ENCODE assay signal across 8 mouse cellular contexts in genomic region chr1:164275455-164275954, GRCm38 (mm10). TPM values are rescaled to one million over a fixed set of nuclear protein-coding genes. Genes with fewer than 3 reads are reported as not detected.
A peak's percentile ranks its signal among the peaks of the same experiment; 100 is the strongest.
DNase-seq lines count a peak whose midpoint lies in the region; ATAC-seq and TF ChIP-seq lines count a peak whose summit lies in the region.

Gene Ccdc181 (plus strand): TSS chr1:164275585.

- TF ChIP-seq POLR2A in CH12.LX (IDR thresholded peaks at IDR 0.05; ENCODE audit: low read depth, low read length), result peak; percentile 71
- TF ChIP-seq POLR2A in testis, adult 2 months (IDR thresholded peaks at IDR 0.05; ENCODE audit: control insufficient read depth, low read depth, low read length), result peak; percentile 81

- no peaks in the 10 kb centered on the region for H3K9me3 ChIP-seq in CH12.LX (replicated peaks; ENCODE audit: low read length)
- H3K9me3 ChIP-seq in forebrain, embryonic 11.5 days (ENCODE audit: control insufficient read depth, low read length), result no peaks in the 10 kb centered on the region
- no peaks in the 10 kb centered on the region for H3K9me3 ChIP-seq in heart, postnatal 0 days (replicated peaks; ENCODE audit: control insufficient read depth, low read length)
- no peaks in the 10 kb centered on the region for H3K9me3 ChIP-seq in liver, embryonic 16.5 days (replicated peaks; ENCODE audit: control insufficient read depth, low read length)
- H3K9me3 ChIP-seq in neural tube, embryonic 13.5 days, result no peaks in the 10 kb centered on the region

- peak within 1 kb of the TSS; percentile 37 for H3K4me2 ChIP-seq in CH12.LX (ENCODE audit: insufficient read depth, low read depth, poor library complexity, severe bottlenecking)
- H3K4me2 ChIP-seq in forebrain, embryonic 11.5 days (ENCODE audit: low read depth, low read length, severe bottlenecking), result peak within 1 kb of the TSS; percentile 76
- peak within 1 kb of the TSS; percentile 76 for H3K4me2 ChIP-seq in heart, postnatal 0 days (ENCODE audit: low read depth, low read length)
- H3K4me2 ChIP-seq in liver, embryonic 16.5 days (ENCODE audit: low read depth, low read length), result peak within 1 kb of the TSS; percentile 92
- H3K4me2 ChIP-seq in neural tube, embryonic 13.5 days, result peak within 1 kb of the TSS; percentile 76

- no peak for TF ChIP-seq EP300 in CH12.LX (IDR thresholded peaks at IDR 0.05; ENCODE audit: low read length)
- no peak for TF ChIP-seq EP300 in heart, postnatal 0 days (IDR thresholded peaks at IDR 0.05; ENCODE audit: low read depth)

- H3K27me3 ChIP-seq in CH12.LX (replicated peaks), result no peaks in the 10 kb centered on the region
- H3K27me3 ChIP-seq in forebrain, embryonic 11.5 days (ENCODE audit: control insufficient read depth, insufficient read depth, low read length), result no peaks in the 10 kb centered on the region
- no peaks in the 10 kb centered on the region for H3K27me3 ChIP-seq in heart, postnatal 0 days (ENCODE audit: control insufficient read depth, insufficient read depth, low read length)
- H3K27me3 ChIP-seq in liver, embryonic 16.5 days (ENCODE audit: control insufficient read depth, insufficient read depth, low read depth, low read length), result no peaks in the 10 kb centered on the region
- no peaks in the 10 kb centered on the region; the same call in 1 of the 2 replicates for H3K27me3 ChIP-seq in neural tube, embryonic 13.5 days
- H3K27me3 ChIP-seq in testis, adult 2 months (ENCODE audit: control insufficient read depth, insufficient read depth, low read length), result no peaks in the 10 kb centered on the region

- H3K9ac ChIP-seq in CH12.LX (ENCODE audit: insufficient read depth, low read depth), result peak within 1 kb of the TSS; percentile 35; the same call in 1 of the 2 replicates
- H3K9ac ChIP-seq in forebrain, embryonic 11.5 days (ENCODE audit: low read length), result peak within 1 kb of the TSS; percentile 68
- H3K9ac ChIP-seq in heart, postnatal 0 days (replicated peaks; ENCODE audit: low read depth, low read length), result peak within 1 kb of the TSS; percentile 41
- peak within 1 kb of the TSS; percentile 72 for H3K9ac ChIP-seq in liver, embryonic 16.5 days (ENCODE audit: low read depth, low read length)
- H3K9ac ChIP-seq in neural tube, embryonic 13.5 days, result peak within 1 kb of the TSS; percentile 76

- WGBS in forebrain, embryonic 11.5 days, result 1% methylated on average over 31 of the region's 31 CpGs
- WGBS in heart, postnatal 0 days, result under 1% methylated on average over 31 of the region's 31 CpGs
- WGBS in liver, embryonic 16.5 days (ENCODE audit: insufficient replicate concordance), result under 1% methylated on average over 31 of the region's 31 CpGs
- WGBS in neural tube, embryonic 13.5 days, result 0% methylated on average over 31 of the region's 31 CpGs

- DNase-seq in CH12.LX (ENCODE audit: extremely low read depth), result peak; percentile 96
- peak; percentile 91 for DNase-seq in c-Kit-positive CD71-positive TER-119-negative erythroid progenitor cells, embryonic 14.5 days (ENCODE audit: low read depth)
- peak; percentile 95 for DNase-seq in forebrain, embryonic 11.5 days (ENCODE audit: low spot score)
- peak; percentile 81 for DNase-seq in heart, postnatal 0 days (ENCODE audit: low spot score)
- DNase-seq in kidney, postnatal 4 days, result peak; percentile 92 to 95

- H3K36me3 ChIP-seq in CH12.LX (replicated peaks in 1 of 2; ENCODE audit: control insufficient read depth in 1 of 2, insufficient read depth in 1 of 2, low read length in 1 of 2), result peaks cover 4% of the 10 kb centered on the region in 2 experiments
- no peaks in the 10 kb centered on the region for H3K36me3 ChIP-seq in forebrain, embryonic 11.5 days (ENCODE audit: control insufficient read depth, insufficient read depth, low read length)
- H3K36me3 ChIP-seq in heart, postnatal 0 days (replicated peaks; ENCODE audit: control insufficient read depth, insufficient read depth, low read length), result 0 out of 2 replicates have a peak, but pooled peaks cover 3% of the 10 kb centered on the region
- H3K36me3 ChIP-seq in liver, embryonic 16.5 days (ENCODE audit: control insufficient read depth, insufficient read depth), result no peaks in the 10 kb centered on the region
- peaks cover 6% of the 10 kb centered on the region for H3K36me3 ChIP-seq in neural tube, embryonic 13.5 days
- H3K36me3 ChIP-seq in testis, adult 2 months (ENCODE audit: control insufficient read depth, insufficient read depth, low read length), result no peaks in the 10 kb centered on the region; the same call in 1 of the 2 replicates

- in situ Hi-C loops in CH12.LX (cut with MboI; ENCODE audit: low pct_ligation_motif_present, low pct_unique_long_range_greater_than_20kb, low sequenced_read_pairs), result no loop called here

- H3K4me3 ChIP-seq in CH12.LX (replicated peaks in 1 of 3; ENCODE audit: low read depth in 2 of 3, low read length in 2 of 3, poor library complexity in 1 of 3), result peak within 1 kb of the TSS; percentile 67 to 74 (median 72)
- H3K4me3 ChIP-seq in forebrain, embryonic 11.5 days (ENCODE audit: low read depth, low read length), result peak within 1 kb of the TSS; percentile 62
- peak within 1 kb of the TSS; percentile 57 for H3K4me3 ChIP-seq in heart, postnatal 0 days (ENCODE audit: low read depth, low read length)
- peak within 1 kb of the TSS; percentile 74 for H3K4me3 ChIP-seq in liver, embryonic 16.5 days (ENCODE audit: low read depth, low read length)
- H3K4me3 ChIP-seq in neural tube, embryonic 13.5 days, result peak within 1 kb of the TSS; percentile 63
- H3K4me3 ChIP-seq in testis, adult 2 months (ENCODE audit: control insufficient read depth, low read depth, low read length), result peak within 1 kb of the TSS; percentile 96

- H3K27ac ChIP-seq in CH12.LX (ENCODE audit: insufficient read depth, low read depth), result 0 out of 2 replicates have a peak within 1 kb of the TSS, but pooled peaks have one; percentile 5
- H3K27ac ChIP-seq in forebrain, embryonic 11.5 days (ENCODE audit: low read depth, low read length), result peak within 1 kb of the TSS; percentile 32; the same call in 1 of the 2 replicates
- no peak within 1 kb of the TSS for H3K27ac ChIP-seq in heart, postnatal 0 days (ENCODE audit: low read depth)
- peak within 1 kb of the TSS; percentile 41; the same call in 1 of the 2 replicates for H3K27ac ChIP-seq in liver, embryonic 16.5 days (ENCODE audit: low read length)
- H3K27ac ChIP-seq in neural tube, embryonic 13.5 days (replicated peaks), result peak within 1 kb of the TSS; percentile 85
- H3K27ac ChIP-seq in testis, adult 2 months (ENCODE audit: control insufficient read depth, insufficient read depth, low read depth, low read length), result peak within 1 kb of the TSS; percentile 93

- TF ChIP-seq RAD21 in CH12.LX (IDR thresholded peaks at IDR 0.05; ENCODE audit: low read depth, low read length), result no peak

- ATAC-seq in forebrain, embryonic 11.5 days (replicated peaks; ENCODE audit: low FRiP score), result peak; percentile 99
- peak; percentile 96 for ATAC-seq in heart, postnatal 0 days (ENCODE audit: insufficient read depth, low read depth)
- ATAC-seq in liver, embryonic 16.5 days (ENCODE audit: low read depth), result peak; percentile 100
- ATAC-seq in neural tube, embryonic 13.5 days (ENCODE audit: low read depth), result peak; percentile 100

- dilution Hi-C loops in CH12.LX (cut with MboI; ENCODE audit: extremely low pct_ligation_motif_present, extremely low pct_unique_long_range_greater_than_20kb, low sequenced_read_pairs), result no loop called here

- H3K4me1 ChIP-seq in CH12.LX (ENCODE audit: control insufficient read depth in 1 of 2, insufficient read depth in 2 of 2), result no peaks in the 10 kb centered on the region; a peak in 1 of 4 replicates
- H3K4me1 ChIP-seq in forebrain, embryonic 11.5 days (replicated peaks; ENCODE audit: control insufficient read depth, insufficient read depth, low read length), result no peaks in the 10 kb centered on the region
- H3K4me1 ChIP-seq in heart, postnatal 0 days (ENCODE audit: control insufficient read depth, insufficient read depth), result no peaks in the 10 kb centered on the region
- no peaks in the 10 kb centered on the region; the same call in 1 of the 2 replicates for H3K4me1 ChIP-seq in liver, embryonic 16.5 days (ENCODE audit: control insufficient read depth, low read depth, low read length)
- H3K4me1 ChIP-seq in neural tube, embryonic 13.5 days (replicated peaks), result peaks cover 5% of the 10 kb centered on the region; the same call in 1 of the 2 replicates
- H3K4me1 ChIP-seq in testis, adult 2 months (ENCODE audit: control insufficient read depth, insufficient read depth, low read length), result peaks cover 2% of the 10 kb centered on the region

- TF ChIP-seq CTCF in CH12.LX (conservative IDR thresholded peaks at IDR 0.05 in 1 of 2, IDR thresholded peaks at IDR 0.05 in 1 of 2; ENCODE audit: low read depth in 2 of 2, low read length in 2 of 2), result no peak
- peak; percentile 14; the same call in 1 of the 2 replicates for TF ChIP-seq CTCF in heart, postnatal 0 days (IDR thresholded peaks at IDR 0.05; ENCODE audit: low read depth)
- TF ChIP-seq CTCF in testis, adult 2 months (IDR thresholded peaks at IDR 0.05; ENCODE audit: control insufficient read depth, insufficient read depth, insufficient replicate concordance, low read depth, low read length), result no peak

- 0 out of 2 replicates have a peak, but pooled peaks cover 2% of the 10 kb centered on the region for H3K79me2 ChIP-seq in CH12.LX (replicated peaks; ENCODE audit: control insufficient read depth, extremely low read depth, insufficient read depth, poor library complexity, severe bottlenecking)

TF ChIP-seq in CH12.LX, 34 proteins besides CTCF, POLR2A, EP300 and RAD21 (continues in another document):
- TF ChIP-seq MXI1 (IDR thresholded peaks at IDR 0.05; ENCODE audit: low read depth, low read length), result peak; percentile 98
- TF ChIP-seq HCFC1 (IDR thresholded peaks at IDR 0.05; ENCODE audit: low read depth, low read length), result peak; percentile 76
- peak; percentile 51; the same call in 1 of the 2 replicates for TF ChIP-seq TCF12 (IDR thresholded peaks at IDR 0.05; ENCODE audit: low read depth, low read length)
- TF ChIP-seq ELF1 (IDR thresholded peaks at IDR 0.05; ENCODE audit: low read depth, low read length), result peak; percentile 98
- peak; percentile 47; the same call in 1 of the 2 replicates for TF ChIP-seq KAT2A (IDR thresholded peaks at IDR 0.05; ENCODE audit: insufficient replicate concordance, low read length)
- TF ChIP-seq SIN3A (IDR thresholded peaks at IDR 0.05; ENCODE audit: low read length), result peak; percentile 84; the same call in 1 of the 2 replicates
- 0 out of 2 replicates have a peak, but pooled peaks have one; percentile 10 for TF ChIP-seq MAX (IDR thresholded peaks at IDR 0.05; ENCODE audit: low read length)

RNA-seq across cellular contexts. Expression of gene Ccdc181, which starts in this region (rescaled TPM):
- 9.4 and 10.6 TPM in 2 replicates for total RNA-seq in CH12.LX (2012; rRNA removed)
- 8.8 and 12.2 TPM in 2 replicates for total RNA-seq in CH12.LX (2014; rRNA removed)
- polyA plus RNA-seq in CH12.LX (2012; ENCODE audit: insufficient read length, low read depth), result 12.1 and 14.6 TPM in 2 replicates
- polyA plus RNA-seq in forebrain, embryonic 11.5 days (2014; fragmentation: Nextera tagmentation; extraction: Ambion mirVana), result 18.4 and 18.5 TPM in 2 replicates
- 1.1 and 6.9 TPM in 2 replicates for total RNA-seq in heart, postnatal 0 days (2014; rRNA removed; ENCODE audit: low replicate concordance)
- polyA plus RNA-seq in heart, postnatal 0 days (2015; fragmentation: Nextera tagmentation; extraction: Ambion mirVana), result 9.8 and 11.2 TPM in 2 replicates
- polyA plus RNA-seq in liver, embryonic 16.5 days (2015; fragmentation: Nextera tagmentation; extraction: Ambion mirVana), result 2.1 and 2.6 TPM in 2 replicates
- polyA plus RNA-seq in neural tube, embryonic 13.5 days (2015; fragmentation: Nextera tagmentation; extraction: Ambion mirVana), result 19.8 and 22.4 TPM in 2 replicates
- 112 TPM in 2 replicates for polyA plus RNA-seq in testis, adult 2 months (2012; rRNA removed)

Comparison
In these comparisons a context has a peak if more than half of its experiments do, and no peak if none do; other contexts are left out.
1. H3K4me2 ChIP-seq: peak in every context shown above with its lines; median percentile 92 in liver, embryonic 16.5 days; 76 in forebrain, embryonic 11.5 days; 76 in heart, postnatal 0 days; 76 in neural tube, embryonic 13.5 days; 37 in CH12.LX.